ENCODE assay signal across 11 mouse cellular contexts in the genomic region with DNA sequence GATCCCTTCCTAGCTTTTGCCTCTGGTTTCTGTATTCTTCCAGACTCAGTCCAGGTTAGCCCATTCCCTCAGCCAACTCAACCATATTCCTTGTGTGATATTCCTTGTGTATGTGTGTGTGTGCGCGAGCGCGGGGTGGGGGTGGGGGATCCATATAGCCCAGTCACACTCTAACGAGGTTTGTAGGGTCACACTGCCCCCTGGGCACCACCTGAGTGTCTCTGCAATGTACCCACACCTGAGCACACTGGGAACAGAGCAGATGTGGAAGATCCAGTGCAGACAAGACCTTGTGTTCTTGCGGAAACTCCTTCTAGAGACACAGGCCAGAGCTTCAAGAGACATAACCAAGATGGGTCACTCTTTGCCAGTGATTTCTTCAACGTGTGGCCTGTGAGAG.
A peak's percentile ranks its signal among the peaks of the same experiment; 100 is the strongest.
DNase-seq lines count a peak whose midpoint lies in the region; ATAC-seq and TF ChIP-seq lines count a peak whose summit lies in the region.
"Had no signal": no experiment of that assay in that cellular context is flagged by ENCODE, and none has a peak within 500 bp of the region (broad histone marks: within the 10 kb centered on the region; RNA-seq: fewer than 3 reads in every experiment).

No protein-coding gene starts in this region.

- no peak overlapping the region for H3K9ac ChIP-seq in forebrain, embryonic 13.5 days
- H3K9ac ChIP-seq in hindbrain, embryonic 15.5 days, result no peak overlapping the region
- H3K9ac ChIP-seq in intestine, postnatal 0 days (ENCODE audit: low read depth, low read length), result no peak overlapping the region
- H3K9ac ChIP-seq: intestine, embryonic 15.5 days; liver, embryonic 15.5 days had no signal

- peaks cover 17% of the 10 kb centered on the region; the same call in 1 of the 2 replicates for H3K36me3 ChIP-seq in forebrain, embryonic 13.5 days (ENCODE audit: poor library complexity, severe bottlenecking)
- H3K36me3 ChIP-seq in hindbrain, embryonic 15.5 days, result no peaks in the 10 kb centered on the region
- H3K36me3 ChIP-seq in intestine, postnatal 0 days (ENCODE audit: control insufficient read depth, insufficient read depth), result no peaks in the 10 kb centered on the region
- H3K36me3 ChIP-seq: liver, embryonic 15.5 days had no signal

- no peak for TF ChIP-seq POLR2A in lung, adult 2 months (IDR thresholded peaks at IDR 0.05; ENCODE audit: borderline replicate concordance, extremely low read depth, low read depth, low read length)
- TF ChIP-seq POLR2A in olfactory bulb, adult 2 months (IDR thresholded peaks at IDR 0.05; ENCODE audit: insufficient read depth, low read depth, low read length), result no peak

- peaks cover 3% of the 10 kb centered on the region for H3K4me1 ChIP-seq in lung, adult 2 months (ENCODE audit: control insufficient read depth, insufficient read depth, low read length)
- H3K4me1 ChIP-seq in forebrain, embryonic 13.5 days, result peaks cover 89% of the 10 kb centered on the region
- H3K4me1 ChIP-seq in hindbrain, embryonic 15.5 days (replicated peaks), result peaks cover 70% of the 10 kb centered on the region
- H3K4me1 ChIP-seq in olfactory bulb, adult 2 months (ENCODE audit: control insufficient read depth, insufficient read depth, low read length), result peaks cover 32% of the 10 kb centered on the region
- no peaks in the 10 kb centered on the region for H3K4me1 ChIP-seq in intestine, postnatal 0 days (replicated peaks; ENCODE audit: control insufficient read depth, insufficient read depth, low read length)
- H3K4me1 ChIP-seq: liver, embryonic 15.5 days had no signal

- 88% methylated on average over 7 of the region's 7 CpGs for WGBS in lung, adult 2 months
- 54% methylated on average over 7 of the region's 7 CpGs for WGBS in forebrain, embryonic 13.5 days
- 58% methylated on average over 7 of the region's 7 CpGs for WGBS in hindbrain, embryonic 15.5 days
- 71% methylated on average over 7 of the region's 7 CpGs for WGBS in olfactory bulb, adult 2 months
- WGBS in intestine, postnatal 0 days, result 80% methylated on average over 7 of the region's 7 CpGs

- no peak for DNase-seq in lung, adult 2 months
- no peak for DNase-seq in lung, postnatal 10 days
- no peak for DNase-seq in adrenal gland, adult 18-20 months (ENCODE audit: low spot score in 2 of 2)
- DNase-seq: cerebellum, adult 18-20 months had no signal

- peak overlapping the region; percentile 89 for H3K27ac ChIP-seq in forebrain, embryonic 13.5 days
- peak overlapping the region; percentile 56 for H3K27ac ChIP-seq in hindbrain, embryonic 15.5 days (replicated peaks)
- peak overlapping the region; percentile 61 for H3K27ac ChIP-seq in olfactory bulb, adult 2 months (ENCODE audit: insufficient read depth, low read depth, low read length)
- H3K27ac ChIP-seq in intestine, postnatal 0 days (ENCODE audit: low read depth, low read length), result no peak overlapping the region
- H3K27ac ChIP-seq: heart, embryonic 10.5 days; intestine, embryonic 15.5 days; liver, embryonic 15.5 days had no signal

- no peak overlapping the region for H3K4me3 ChIP-seq in lung, adult 2 months (replicated peaks; ENCODE audit: extremely low read depth, low read depth, low read length)
- H3K4me3 ChIP-seq in forebrain, embryonic 13.5 days, result no peak overlapping the region
- H3K4me3 ChIP-seq in hindbrain, embryonic 15.5 days, result no peak overlapping the region
- H3K4me3 ChIP-seq in olfactory bulb, adult 2 months (ENCODE audit: insufficient read depth, low read depth, low read length), result no peak overlapping the region
- H3K4me3 ChIP-seq in intestine, postnatal 0 days (ENCODE audit: low read depth, low read length), result no peak overlapping the region
- H3K4me3 ChIP-seq: heart, embryonic 10.5 days; intestine, embryonic 15.5 days; liver, embryonic 15.5 days had no signal

- ATAC-seq in forebrain, embryonic 13.5 days, result no peak
- ATAC-seq in hindbrain, embryonic 15.5 days (ENCODE audit: low FRiP score, low read depth), result no peak
- no peak for ATAC-seq in intestine, postnatal 0 days
- ATAC-seq: intestine, embryonic 15.5 days had no signal

- TF ChIP-seq CTCF in lung, adult 2 months (IDR thresholded peaks at IDR 0.05; ENCODE audit: insufficient read depth, low read length), result 0 out of 2 replicates have a peak, but pooled peaks have one; percentile 17
- no peak for TF ChIP-seq CTCF in olfactory bulb, adult 2 months (IDR thresholded peaks at IDR 0.05; ENCODE audit: insufficient read depth, low read depth, low read length)
- no peak for TF ChIP-seq CTCF in intestine, postnatal 0 days (IDR thresholded peaks at IDR 0.05; ENCODE audit: low read depth)

- H3K9me3 ChIP-seq in forebrain, embryonic 13.5 days (replicated peaks), result no peaks in the 10 kb centered on the region
- no peaks in the 10 kb centered on the region for H3K9me3 ChIP-seq in hindbrain, embryonic 15.5 days
- no peaks in the 10 kb centered on the region for H3K9me3 ChIP-seq in intestine, postnatal 0 days (ENCODE audit: control insufficient read depth)
- H3K9me3 ChIP-seq: heart, embryonic 10.5 days; intestine, embryonic 15.5 days; liver, embryonic 15.5 days had no signal

- H3K27me3 ChIP-seq in forebrain, embryonic 13.5 days, result no peaks in the 10 kb centered on the region
- H3K27me3 ChIP-seq in hindbrain, embryonic 15.5 days, result no peaks in the 10 kb centered on the region
- H3K27me3 ChIP-seq in intestine, postnatal 0 days (replicated peaks; ENCODE audit: control insufficient read depth, insufficient read depth, low read length), result no peaks in the 10 kb centered on the region
- H3K27me3 ChIP-seq: intestine, embryonic 15.5 days; liver, embryonic 15.5 days had no signal

- H3K4me2 ChIP-seq in forebrain, embryonic 13.5 days, result peak overlapping the region; percentile 17; the same call in 1 of the 2 replicates
- H3K4me2 ChIP-seq in hindbrain, embryonic 15.5 days, result no peak overlapping the region
- no peak overlapping the region for H3K4me2 ChIP-seq in intestine, postnatal 0 days (replicated peaks; ENCODE audit: low read depth)
- H3K4me2 ChIP-seq: intestine, embryonic 15.5 days; liver, embryonic 15.5 days had no signal
